8 mouse cellular contexts compared by ENCODE assay signal in genomic region chr9:46013616-46014015, GRCm38 (mm10). TPM values are rescaled to one million over a fixed set of nuclear protein-coding genes. Genes with fewer than 3 reads are reported as not detected.
DNase-seq lines count a peak whose midpoint lies in the region; ATAC-seq and TF ChIP-seq lines count a peak whose summit lies in the region.

No protein-coding gene starts in this region.

- H3K27ac ChIP-seq in forebrain, embryonic 13.5 days, result peak overlapping the region; percentile 83; the same call in 1 of the 2 replicates
- H3K27ac ChIP-seq in liver, embryonic 12.5 days, result peak overlapping the region; percentile 86

- H3K4me3 ChIP-seq in C2C12 (ENCODE audit: insufficient read depth, poor library complexity, severe bottlenecking), result peak overlapping the region; percentile 71
- H3K4me3 ChIP-seq in forebrain, embryonic 13.5 days, result peak overlapping the region; percentile 97
- peak overlapping the region; percentile 98 for H3K4me3 ChIP-seq in liver, embryonic 12.5 days

- no peak for ATAC-seq in forebrain, embryonic 13.5 days
- ATAC-seq in liver, embryonic 12.5 days, result no peak

- no peaks in the 10 kb centered on the region for H3K9me3 ChIP-seq in forebrain, embryonic 13.5 days (replicated peaks)
- H3K9me3 ChIP-seq in liver, embryonic 12.5 days (replicated peaks), result no peaks in the 10 kb centered on the region

- no peaks in the 10 kb centered on the region for H3K27me3 ChIP-seq in C2C12 (ENCODE audit: control insufficient read depth, insufficient read depth, insufficient read length)
- no peaks in the 10 kb centered on the region for H3K27me3 ChIP-seq in forebrain, embryonic 13.5 days
- no peaks in the 10 kb centered on the region for H3K27me3 ChIP-seq in liver, embryonic 12.5 days (replicated peaks)

- H3K4me1 ChIP-seq in forebrain, embryonic 13.5 days, result peaks cover 48% of the 10 kb centered on the region
- peaks cover 87% of the 10 kb centered on the region for H3K4me1 ChIP-seq in liver, embryonic 12.5 days

- peak overlapping the region; percentile 98 for H3K9ac ChIP-seq in forebrain, embryonic 13.5 days
- peak overlapping the region; percentile 93 for H3K9ac ChIP-seq in liver, embryonic 12.5 days

- H3K79me3 ChIP-seq in C2C12 (ENCODE audit: low read depth), result peaks cover 49% of the 10 kb centered on the region

- 3% methylated on average over 5 of the region's 5 CpGs for WGBS in forebrain, embryonic 13.5 days
- 2% methylated on average over 5 of the region's 5 CpGs for WGBS in liver, embryonic 12.5 days (ENCODE audit: insufficient replicate concordance)

- peak; percentile 19 for DNase-seq in embryo, embryonic 11 days
- DNase-seq in embryo, embryonic 10.5 days (ENCODE audit: low spot score), result no peak
- no peak for DNase-seq in urinary bladder, postnatal 4 days (ENCODE audit: low spot score in 2 of 2)
- DNase-seq in kidney, postnatal 10 days, result no peak
- no peak for DNase-seq in frontal cortex, postnatal 25 days (ENCODE audit: low spot score in 2 of 2)

- peaks cover 59% of the 10 kb centered on the region for H3K79me2 ChIP-seq in C2C12 (ENCODE audit: control insufficient read depth, insufficient read depth)

- TF ChIP-seq CTCF in C2C12 (IDR thresholded peaks at IDR 0.05; ENCODE audit: control insufficient read depth, insufficient read depth, insufficient read length), result no peak

- H3K36me3 ChIP-seq in C2C12 (ENCODE audit: control insufficient read depth, insufficient read depth), result peaks cover 10% of the 10 kb centered on the region
- H3K36me3 ChIP-seq in forebrain, embryonic 13.5 days (ENCODE audit: poor library complexity, severe bottlenecking), result no peaks in the 10 kb centered on the region
- H3K36me3 ChIP-seq in liver, embryonic 12.5 days, result peaks cover 5% of the 10 kb centered on the region; the same call in 1 of the 2 replicates

- H3K4me2 ChIP-seq in forebrain, embryonic 13.5 days, result peak overlapping the region; percentile 81
- H3K4me2 ChIP-seq in liver, embryonic 12.5 days, result peak overlapping the region; percentile 95

- peak overlapping the region; percentile 81 for H3ac ChIP-seq in C2C12 (ENCODE audit: control insufficient read depth, insufficient read length, low read depth)

TF ChIP-seq in C2C12, 6 proteins besides CTCF, POLR2A, EP300 and RAD21:
- TF ChIP-seq MYOG (IDR thresholded peaks at IDR 0.05; ENCODE audit: control insufficient read depth, extremely low read depth, insufficient read length) (no peak), MYOD1 (IDR thresholded peaks at IDR 0.05; ENCODE audit: control insufficient read depth, insufficient read length, low read depth) (no peak), FOSL1 (IDR thresholded peaks at IDR 0.05; ENCODE audit: insufficient read depth, low read length, poor library complexity, severe bottlenecking) (no peak)

RNA-seq across cellular contexts. Expression of gene Sik3, which starts 1.0 kb away (rescaled TPM):
- 32.0 TPM for polyA plus RNA-seq in C2C12 (2012; fragmentation: generic; extraction: Trizol)
- polyA plus RNA-seq in forebrain, embryonic 13.5 days (2015; fragmentation: Nextera tagmentation; extraction: Ambion mirVana), result 4.9 TPM in 2 replicates
- 6.8 and 7.1 TPM in 2 replicates for polyA plus RNA-seq in liver, embryonic 12.5 days (2016; fragmentation: Nextera tagmentation; extraction: Ambion mirVana)

RNA-seq across cellular contexts. Expression of gene Pafah1b2, which starts 1.1 kb away (rescaled TPM):
- 82.4 TPM for polyA plus RNA-seq in C2C12 (2012; fragmentation: generic; extraction: Trizol)
- 277 and 295 TPM in 2 replicates for polyA plus RNA-seq in forebrain, embryonic 13.5 days (2015; fragmentation: Nextera tagmentation; extraction: Ambion mirVana)
- polyA plus RNA-seq in liver, embryonic 12.5 days (2016; fragmentation: Nextera tagmentation; extraction: Ambion mirVana), result 118 and 125 TPM in 2 replicates

RNA-seq across cellular contexts. Expression of gene Sidt2, which starts 58.6 kb away (rescaled TPM):
- 50.2 TPM for polyA plus RNA-seq in C2C12 (2012; fragmentation: generic; extraction: Trizol)
- 22.6 and 26.3 TPM in 2 replicates for polyA plus RNA-seq in forebrain, embryonic 13.5 days (2015; fragmentation: Nextera tagmentation; extraction: Ambion mirVana)
- polyA plus RNA-seq in liver, embryonic 12.5 days (2016; fragmentation: Nextera tagmentation; extraction: Ambion mirVana), result 31.5 and 33.3 TPM in 2 replicates
